Mouse (Mus musculus) embryo, embryonic 10.5 days (tissue): ENCODE results near the gene Rer1.

Experiments
- DNase-seq: peaks from one replicate; pipeline ENCODE4 v3.0.0-alpha.2; 2015; ENCODE audit warnings: low spot score

Gene Rer1

GRCm38 (mm10) chr4:155074418-155074817, 11.8 kb downstream of the Rer1 start:
- no peak for DNase-seq

- no peak for DNase-seq
These were observed 15.3 kb downstream of the Rer1 start for GRCm38 (mm10) chr4:155070921-155071320.

GRCm38 (mm10) chr4:155070199-155070598, 16.0 kb downstream of the Rer1 start:
- no peak for DNase-seq

- DNase-seq: peak; percentile 21
These were observed 17.0 kb downstream of the Rer1 start for GRCm38 (mm10) chr4:155069191-155069590.

GRCm38 (mm10) chr4:155068357-155068972, 17.7 kb downstream of the Rer1 start:
- DNase-seq: no peak

GRCm38 (mm10) chr4:155066834-155067522, 19.2 kb downstream of the Rer1 start, which contains the start of gene Pex10:
TSS of gene Pex10 (plus strand) at chr4:155067016.
- DNase-seq: peak; percentile 99

GRCm38 (mm10) chr4:155065970-155066833, 20.0 kb downstream of the Rer1 start:
- peak; percentile 98 for DNase-seq

- no peak for DNase-seq
These were observed 21.7 kb downstream of the Rer1 start for GRCm38 (mm10) chr4:155064474-155064873.

- no peak for DNase-seq
These were observed 22.3 kb downstream of the Rer1 start for GRCm38 (mm10) chr4:155063895-155064294.

- DNase-seq: no peak
These were observed 27.9 kb downstream of the Rer1 start for GRCm38 (mm10) chr4:155058325-155058724.

GRCm38 (mm10) chr4:155056724-155057123, 29.5 kb downstream of the Rer1 start, which contains the start of gene Plch2:
TSS of gene Plch2 (minus strand) at chr4:155056784.
- no peak for DNase-seq

GRCm38 (mm10) chr4:155050116-155050515, 36.1 kb downstream of the Rer1 start:
- DNase-seq: no peak

- no peak for DNase-seq
These were observed 39.5 kb downstream of the Rer1 start for GRCm38 (mm10) chr4:155046636-155047035.

GRCm38 (mm10) chr4:155043289-155043625, 42.9 kb downstream of the Rer1 start:
- DNase-seq: no peak

- DNase-seq: no peak
These were observed 43.4 kb downstream of the Rer1 start for GRCm38 (mm10) chr4:155042606-155043288.

GRCm38 (mm10) chr4:155040696-155041095, 45.5 kb downstream of the Rer1 start:
- DNase-seq: no peak

- peak; percentile 42 for DNase-seq
These were observed 46.0 kb downstream of the Rer1 start for GRCm38 (mm10) chr4:155040197-155040596.

- no peak for DNase-seq
These were observed 51.4 kb downstream of the Rer1 start for GRCm38 (mm10) chr4:155034787-155035186.

- DNase-seq: no peak
These were observed 52.0 kb downstream of the Rer1 start for GRCm38 (mm10) chr4:155034202-155034601.

- DNase-seq: no peak
These were observed 53.1 kb downstream of the Rer1 start for GRCm38 (mm10) chr4:155033115-155033514.

GRCm38 (mm10) chr4:155024170-155025010, 61.8 kb downstream of the Rer1 start:
- no peak for DNase-seq
